Mouse (Mus musculus) limb, embryonic 15.5 days (tissue): ENCODE measurements around the gene Sort1. TPM values are rescaled to one million over a fixed set of nuclear protein-coding genes. Genes with fewer than 3 reads are reported as not detected.
A peak's percentile ranks its signal among the peaks of the same experiment; 100 is the strongest.

Source experiments
- ATAC-seq: fragments of 200-750 bp; cut with Nextera tagmentation; 2 replicates; pipeline ENCODE4 v1.8.0; 2017; ENCODE audit warnings: low read depth, moderate TSS enrichment; ENCODE audit not compliant: insufficient number of reproducible peaks, low FRiP score, low TSS enrichment
- H3K27ac ChIP-seq: fragments of 300-500 bp; sonication (generic); 2 replicates; pipeline ENCODE4 v1.5.1; 2015; ENCODE audit warnings: moderate library complexity, mild to moderate bottlenecking, inconsistent platforms
- H3K27me3 ChIP-seq: fragments of 300-500 bp; sonication (generic); 2 replicates; pipeline ENCODE4 v1.6.1; 2015; ENCODE audit warnings: inconsistent platforms
- H3K36me3 ChIP-seq: fragments of 300-500 bp; sonication (generic); 2 replicates; pipeline ENCODE4 v1.6.1; 2015; ENCODE audit warnings: inconsistent platforms
- H3K4me1 ChIP-seq: fragments of 300-500 bp; sonication (generic); 2 replicates; pipeline ENCODE4 v1.6.1; 2015; ENCODE audit warnings: inconsistent platforms
- H3K4me2 ChIP-seq: fragments of 300-500 bp; sonication (generic); 2 replicates; pipeline ENCODE4 v1.6.1; 2015; ENCODE audit warnings: mild to moderate bottlenecking, inconsistent platforms
- H3K4me3 ChIP-seq: fragments of 300-500 bp; sonication (generic); 2 replicates; pipeline ENCODE4 v1.5.1; 2015; ENCODE audit warnings: mild to moderate bottlenecking, inconsistent platforms
- H3K9ac ChIP-seq: fragments of 300-500 bp; sonication (generic); 2 replicates; pipeline ENCODE4 v1.6.1; 2015; ENCODE audit warnings: inconsistent platforms
- H3K9me3 ChIP-seq: fragments of 300-500 bp; sonication (generic); 2 replicates; pipeline ENCODE4 v1.6.1; 2016; ENCODE audit warnings: inconsistent platforms
- WGBS: fragments of 180-500 bp; shearing (Covaris S2); methylation state at CpG from one replicate; pipeline ENCODE4 v1.1.7; 2015; 5-methylcytosine and 5-hydroxymethylcytosine counted together
- polyA plus RNA-seq: library from polyadenylated mRNA; unstranded; fragments of >200 nt; fragmentation: Nextera tagmentation; extraction: Ambion mirVana; gene quantifications from 2 replicates; pipeline ENCODE4 v1.2.1, GENCODE M21; 2015

Gene Sort1
- polyA plus RNA-seq, 1 experiment from 2014 or later, result 12.8 TPM

DNA sequence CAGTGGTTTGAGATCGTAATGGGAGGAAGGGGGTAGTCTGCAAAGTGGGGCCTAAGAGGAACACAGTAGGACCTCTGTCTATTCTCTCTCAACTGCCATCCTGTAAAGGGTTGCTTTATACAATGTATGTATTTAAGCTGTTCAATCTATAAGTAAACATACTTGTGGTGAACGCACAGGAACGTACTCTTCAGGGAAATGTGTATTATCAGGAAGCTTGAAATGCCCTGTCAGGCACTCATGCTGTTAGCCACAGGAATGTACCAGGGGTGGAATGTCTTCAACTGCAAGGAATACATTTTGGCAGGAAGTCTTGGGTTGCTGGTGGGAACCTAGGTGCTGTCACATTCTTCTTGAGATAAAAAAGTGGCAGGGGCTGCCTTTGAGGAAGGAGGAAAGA, 88.8 kb downstream of the Sort1 start:
- H3K4me3 ChIP-seq, result no peak overlapping the region
- no peaks in the 10 kb centered on the region for H3K36me3 ChIP-seq
- no peaks in the 10 kb centered on the region for H3K27me3 ChIP-seq
- no peak overlapping the region for H3K27ac ChIP-seq
- no peak for ATAC-seq
- no peak overlapping the region for H3K4me2 ChIP-seq
- H3K4me1 ChIP-seq, result no peaks in the 10 kb centered on the region; the same call in 1 of the 2 replicates
- no peaks in the 10 kb centered on the region for H3K9me3 ChIP-seq
- 73% methylated on average over 3 of the region's 3 CpGs for WGBS
- no peak overlapping the region for H3K9ac ChIP-seq

DNA sequence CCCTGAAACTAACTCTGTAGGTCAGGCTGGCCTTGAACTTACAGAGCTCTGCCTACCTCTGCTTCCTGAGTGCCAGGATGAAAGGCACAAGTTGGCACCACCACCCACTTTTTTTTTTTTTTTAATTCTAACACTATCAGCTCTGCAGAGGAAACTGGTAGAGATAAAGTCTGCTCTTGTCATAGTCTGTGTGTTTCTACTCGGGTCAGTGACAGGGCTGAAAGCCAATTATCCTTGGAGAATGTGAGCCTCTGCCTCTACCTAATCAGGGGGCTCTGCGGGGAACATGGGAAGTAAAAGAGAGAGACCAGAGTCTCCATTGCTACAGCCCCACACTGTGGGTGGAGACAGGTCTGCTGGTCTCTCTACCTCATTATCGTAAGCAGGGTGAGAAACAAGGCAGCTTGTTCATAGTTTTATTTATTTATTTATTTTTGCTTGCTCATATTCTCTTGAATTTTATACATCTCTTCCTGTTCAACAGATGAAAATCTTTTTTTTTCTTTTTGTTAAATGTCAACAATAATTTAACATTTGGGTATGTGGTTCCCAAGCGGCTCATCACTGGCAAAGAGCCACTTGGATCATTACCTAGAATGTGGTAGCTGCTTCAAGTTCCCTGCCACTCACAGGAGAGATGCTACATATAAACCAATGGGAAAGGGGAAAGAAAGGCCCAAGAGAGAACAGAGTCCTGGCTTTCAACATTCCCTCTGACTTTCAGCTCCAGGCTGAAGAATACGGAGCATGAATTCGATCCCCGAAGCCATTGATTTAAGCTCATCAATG, 95.2 kb downstream of the Sort1 start:
- Histone ChIP-seq H3K9me3 (no peaks in the 10 kb centered on the region), H3K4me1 (peaks cover 12% of the 10 kb centered on the region), H3K4me3 (no peak overlapping the region), H3K36me3 (no peaks in the 10 kb centered on the region), H3K9ac (no peak overlapping the region), H3K27ac (no peak overlapping the region), H3K27me3 (no peaks in the 10 kb centered on the region), H3K4me2 (no peak overlapping the region)
- WGBS, result 78% methylated on average over 7 of the region's 7 CpGs
- no peak for ATAC-seq

DNA sequence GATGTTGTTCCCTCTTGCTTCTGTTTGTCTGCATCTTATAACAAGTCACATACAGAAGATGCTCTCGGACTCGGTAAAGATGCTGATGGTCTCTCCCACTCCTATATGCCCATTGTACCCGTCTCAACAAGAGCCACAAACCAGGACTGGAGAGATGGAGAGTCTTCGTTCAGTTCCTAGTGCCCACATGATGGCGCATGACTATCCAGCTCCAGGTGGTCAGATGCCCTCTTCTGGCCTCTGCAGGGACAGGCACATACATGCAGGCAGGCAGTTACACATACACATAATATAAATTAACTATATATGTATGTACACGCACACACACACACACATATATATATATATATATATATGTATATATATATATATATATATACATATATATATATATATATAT, 96.8 kb downstream of the Sort1 start:
- Histone ChIP-seq H3K4me3 (no peak overlapping the region), H3K27ac (no peak overlapping the region), H3K27me3 (no peaks in the 10 kb centered on the region), H3K4me1 (peaks cover 25% of the 10 kb centered on the region), H3K9ac (no peak overlapping the region), H3K4me2 (no peak overlapping the region), H3K9me3 (no peaks in the 10 kb centered on the region), H3K36me3 (0 out of 2 replicates have a peak, but pooled peaks cover 3% of the 10 kb centered on the region)
- 83% methylated on average over 6 of the region's 6 CpGs for WGBS
- ATAC-seq, result no peak

DNA sequence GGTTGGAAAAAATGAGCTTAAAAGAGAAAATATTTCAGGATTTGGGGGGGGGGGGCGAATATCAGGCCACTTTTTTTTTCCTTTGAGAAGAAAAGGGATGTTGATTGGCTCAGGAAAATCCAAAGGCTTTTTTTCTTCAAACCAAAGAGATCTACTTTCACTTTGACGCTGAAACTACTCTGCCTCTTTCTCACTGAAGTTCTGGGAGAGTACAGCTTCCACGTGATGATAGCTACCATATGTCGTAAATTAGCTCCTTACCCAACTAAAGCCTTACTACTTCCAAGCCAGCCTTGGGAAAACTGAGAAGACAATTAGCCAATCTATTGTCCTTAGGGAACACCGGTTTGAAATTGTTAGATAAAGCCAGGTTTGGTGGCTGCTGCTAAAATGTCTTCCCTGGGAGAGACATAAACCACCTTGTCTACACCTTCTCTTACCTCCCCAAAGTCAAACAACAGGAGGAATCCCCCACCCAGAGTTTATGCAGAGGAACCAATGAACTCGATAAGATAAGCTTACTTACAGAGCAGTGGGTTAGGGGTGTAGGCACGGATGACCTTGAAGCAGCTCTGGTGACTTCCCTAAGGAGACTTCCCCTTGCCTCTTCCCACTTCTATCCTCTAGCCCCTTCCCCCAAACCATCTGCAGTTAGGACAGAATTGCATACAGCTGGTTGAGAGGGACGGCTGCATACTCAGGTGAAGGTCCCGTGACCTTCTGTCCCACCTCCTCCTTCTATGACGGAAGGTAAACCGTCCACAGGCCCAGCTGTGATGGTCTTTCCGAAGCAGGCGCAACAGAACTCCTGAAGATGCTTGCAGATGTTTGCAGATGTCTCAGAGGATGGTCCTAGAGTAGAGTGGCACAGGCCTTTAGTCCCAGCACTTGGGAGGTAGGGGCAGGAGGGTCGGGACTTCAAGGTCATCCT, 98.3 kb downstream of the Sort1 start:
- Histone ChIP-seq H3K27ac (peak overlapping the region; percentile 50; the same call in 1 of the 2 replicates), H3K4me2 (peak overlapping the region; percentile 71; the same call in 1 of the 2 replicates), H3K4me1 (peaks cover 25% of the 10 kb centered on the region), H3K27me3 (no peaks in the 10 kb centered on the region), H3K9ac (no peak overlapping the region), H3K36me3 (0 out of 2 replicates have a peak, but pooled peaks cover 6% of the 10 kb centered on the region), H3K9me3 (no peaks in the 10 kb centered on the region), H3K4me3 (peak overlapping the region; percentile 11; the same call in 1 of the 2 replicates)
- ATAC-seq, result no peak
- 58% methylated on average over 13 of the region's 14 CpGs for WGBS

DNA sequence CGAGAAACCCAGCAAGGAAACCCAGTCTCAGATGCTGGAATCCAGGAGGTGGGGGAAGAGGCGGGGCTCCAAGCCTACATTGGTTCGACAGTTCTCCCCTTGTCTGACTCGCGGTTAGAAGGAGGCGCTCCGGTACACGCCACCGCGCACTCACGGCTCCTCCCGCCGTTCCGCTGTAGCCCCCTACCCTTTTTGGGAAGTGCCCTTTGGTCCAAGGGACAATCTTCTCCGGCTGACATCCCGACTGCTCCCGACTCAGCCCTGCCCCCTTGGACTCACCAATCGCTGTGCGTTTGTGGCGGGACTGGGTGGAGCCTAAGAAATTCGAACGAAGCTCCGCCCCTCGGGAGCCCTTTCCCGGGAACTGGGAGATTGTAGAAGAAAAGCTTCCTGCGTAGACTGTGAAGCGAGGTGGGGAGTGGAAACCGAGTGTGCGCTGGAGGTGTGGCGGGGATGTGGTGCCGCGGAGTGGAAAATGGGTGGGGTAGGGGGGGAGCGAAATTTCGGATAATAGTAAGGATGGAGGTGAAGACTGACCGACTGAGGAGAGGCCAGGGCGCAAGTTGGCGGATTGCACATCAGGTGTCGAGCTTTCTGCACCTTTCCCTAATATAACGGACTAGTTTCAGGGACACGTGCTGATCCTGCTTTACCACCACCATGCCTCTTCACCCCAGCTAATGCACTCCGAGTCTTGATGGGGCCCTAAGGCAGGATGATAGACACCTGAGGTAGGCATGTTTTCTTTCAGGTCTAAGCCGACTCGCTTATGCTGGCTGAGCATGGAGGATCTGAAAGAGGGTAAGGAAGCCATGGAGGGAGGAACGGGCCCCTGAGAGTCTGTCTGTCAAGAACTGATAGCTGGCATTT, 99.8 kb downstream of the Sort1 start, which contains the start of gene Psrc1:
TSS of gene Psrc1 (plus strand) at position 355 of the 870 bp plus-strand sequence.
- WGBS, result 1% methylated on average over 44 of the region's 44 CpGs
- peaks cover 9% of the 10 kb centered on the region; the same call in 1 of the 2 replicates for H3K36me3 ChIP-seq
- peak within 1 kb of the TSS; percentile 75; the same call in 1 of the 2 replicates for H3K27ac ChIP-seq
- H3K9ac ChIP-seq, result peak within 1 kb of the TSS; percentile 29; the same call in 1 of the 2 replicates
- peak within 1 kb of the TSS; percentile 71 for H3K4me2 ChIP-seq
- ATAC-seq, result peak; percentile 89
- H3K4me3 ChIP-seq, result peak within 1 kb of the TSS; percentile 72
- H3K27me3 ChIP-seq, result no peaks in the 10 kb centered on the region
- no peaks in the 10 kb centered on the region for H3K9me3 ChIP-seq
- H3K4me1 ChIP-seq, result peaks cover 27% of the 10 kb centered on the region

DNA sequence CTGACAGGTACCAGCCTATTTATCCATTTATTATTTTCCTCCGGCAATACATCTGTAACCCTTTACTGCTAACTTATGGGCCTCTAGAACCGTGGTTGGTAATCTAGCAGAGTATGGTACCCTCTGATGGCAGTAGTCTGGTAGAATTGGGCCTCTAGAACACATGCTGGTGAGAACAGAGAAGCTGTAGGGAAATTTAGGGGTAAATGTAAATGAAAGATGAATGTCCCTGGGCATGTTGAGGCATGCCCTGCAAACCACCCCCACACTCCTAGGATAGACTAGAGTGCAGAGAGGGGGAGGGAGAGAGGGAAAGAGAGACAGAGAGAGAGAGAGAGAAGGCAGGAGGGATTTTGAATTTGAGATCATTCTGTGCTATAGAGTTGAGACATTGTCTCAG, 100.5 kb downstream of the Sort1 start:
- Histone ChIP-seq H3K4me2 (peak overlapping the region; percentile 71), H3K9ac (no peak overlapping the region), H3K27ac (no peak overlapping the region), H3K36me3 (peaks cover 9% of the 10 kb centered on the region; the same call in 1 of the 2 replicates), H3K4me3 (peak overlapping the region; percentile 72), H3K27me3 (no peaks in the 10 kb centered on the region), H3K4me1 (peaks cover 32% of the 10 kb centered on the region), H3K9me3 (no peaks in the 10 kb centered on the region)
- ATAC-seq, result no peak
- WGBS, result 24% methylated on average over 2 of the region's 2 CpGs

DNA sequence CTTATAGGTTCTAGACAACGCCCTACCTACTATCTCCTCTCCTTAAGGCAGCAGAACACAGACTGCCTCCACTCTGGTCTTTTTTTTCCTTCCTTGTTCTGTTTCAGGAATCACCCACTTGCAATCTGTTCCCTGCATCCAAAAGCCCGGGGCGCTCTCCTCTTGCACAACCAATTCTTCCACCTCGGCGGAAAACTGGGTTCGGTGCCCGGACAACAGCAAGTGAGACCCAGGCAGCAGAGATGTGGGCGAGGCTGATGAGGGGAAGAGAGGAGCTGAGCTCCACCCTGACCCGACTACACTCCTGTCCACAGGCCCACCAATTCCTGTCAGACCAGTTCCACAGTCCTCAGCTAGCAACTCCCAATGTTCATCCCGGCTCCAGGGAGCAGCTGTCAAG, 102.3 kb downstream of the Sort1 start:
- H3K4me3 ChIP-seq, result no peak overlapping the region
- no peaks in the 10 kb centered on the region for H3K27me3 ChIP-seq
- H3K36me3 ChIP-seq, result peaks cover 9% of the 10 kb centered on the region; the same call in 1 of the 2 replicates
- H3K4me2 ChIP-seq, result no peak overlapping the region
- WGBS, result 81% methylated on average over 10 of the region's 10 CpGs
- no peak overlapping the region for H3K27ac ChIP-seq
- no peak overlapping the region for H3K9ac ChIP-seq
- no peak for ATAC-seq
- H3K4me1 ChIP-seq, result peaks cover 35% of the 10 kb centered on the region
- no peaks in the 10 kb centered on the region for H3K9me3 ChIP-seq

DNA sequence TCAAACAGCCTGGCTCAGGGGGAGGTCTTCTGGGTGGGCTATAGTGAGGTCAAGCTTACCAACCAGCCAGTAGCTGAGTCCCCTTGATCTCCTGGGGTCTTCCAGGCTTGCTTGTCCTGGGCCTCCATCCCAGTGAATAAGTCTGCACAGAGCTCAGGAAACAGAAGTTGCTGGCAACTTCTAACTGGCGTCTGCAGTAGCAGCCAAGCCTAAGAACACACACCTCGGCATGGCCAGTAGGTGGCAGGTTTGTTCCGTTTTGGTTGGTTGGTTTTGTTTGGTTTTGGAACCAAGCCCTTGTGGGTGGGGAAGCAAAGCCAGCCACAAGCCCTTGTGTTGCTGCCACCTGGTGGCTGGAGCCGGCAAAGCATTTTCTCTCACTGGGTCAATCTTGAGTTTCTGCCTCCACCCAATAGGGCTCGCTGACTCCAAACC, 105.2 kb downstream of the Sort1 start:
- Histone ChIP-seq H3K9me3 (no peaks in the 10 kb centered on the region), H3K9ac (0 out of 2 replicates have a peak overlapping the region, but pooled peaks have one; percentile 1), H3K27me3 (no peaks in the 10 kb centered on the region), H3K4me1 (peaks cover 32% of the 10 kb centered on the region), H3K4me3 (no peak overlapping the region), H3K4me2 (peak overlapping the region; percentile 33; the same call in 1 of the 2 replicates), H3K27ac (peak overlapping the region; percentile 68), H3K36me3 (peaks cover 13% of the 10 kb centered on the region; the same call in 1 of the 2 replicates)
- ATAC-seq, result peak; percentile 45; the same call in 1 of the 2 replicates
- WGBS, result under 1% methylated on average over 5 of the region's 5 CpGs

DNA sequence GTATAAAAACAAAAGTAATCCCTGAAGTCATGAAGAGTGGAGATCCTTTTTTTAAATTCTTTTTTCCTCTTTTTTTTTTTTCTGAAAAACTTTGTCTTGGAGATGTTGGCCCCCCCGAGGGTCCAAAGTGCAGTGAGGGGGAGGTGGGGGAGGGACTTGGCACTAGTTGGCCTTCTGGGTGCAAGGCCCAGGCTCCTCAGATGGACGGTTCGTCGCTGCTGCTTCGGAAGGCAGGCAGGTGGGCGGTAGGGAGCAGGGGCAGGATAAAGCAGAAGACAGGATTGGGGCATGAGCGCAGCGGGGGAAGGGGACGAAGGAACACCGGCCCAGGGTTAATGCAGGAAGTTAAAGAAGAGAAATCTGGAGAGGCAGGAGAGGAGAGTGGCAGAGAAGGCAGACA, 108.4 kb downstream of the Sort1 start:
- no peak overlapping the region for H3K9ac ChIP-seq

DNA sequence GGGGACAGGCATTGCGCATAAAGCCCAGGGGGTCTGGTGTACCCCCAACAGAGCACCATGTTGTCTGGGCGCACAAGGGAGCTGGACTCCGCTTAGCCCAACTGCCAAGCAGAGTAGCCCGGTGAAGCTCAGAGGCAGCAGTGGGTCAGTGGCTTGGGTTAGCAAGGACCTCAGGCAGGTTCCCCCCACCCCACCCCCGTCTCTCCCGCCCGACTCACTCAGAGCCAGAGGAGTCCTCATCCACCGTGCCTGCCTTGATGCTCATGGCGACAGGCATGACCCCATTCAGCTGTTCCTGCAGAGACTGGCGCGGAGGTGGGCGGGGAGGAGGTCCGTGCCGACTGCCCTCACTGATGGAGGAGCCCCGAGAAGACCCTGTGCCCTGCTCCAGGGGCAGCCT, 108.9 kb downstream of the Sort1 start:
- H3K27ac ChIP-seq, result no peak overlapping the region
- no peak overlapping the region for H3K9ac ChIP-seq
- no peak overlapping the region for H3K4me2 ChIP-seq
- no peaks in the 10 kb centered on the region for H3K27me3 ChIP-seq
- ATAC-seq, result no peak
- WGBS, result 50% methylated on average over 15 of the region's 15 CpGs
- peaks cover 19% of the 10 kb centered on the region for H3K4me1 ChIP-seq
- H3K36me3 ChIP-seq, result peaks cover 24% of the 10 kb centered on the region
- H3K9me3 ChIP-seq, result no peaks in the 10 kb centered on the region
- H3K4me3 ChIP-seq, result no peak overlapping the region

More for the DNA sequence above, 108.4 kb downstream of the Sort1 start:
- Histone ChIP-seq H3K4me2 (no peak overlapping the region), H3K4me1 (peaks cover 19% of the 10 kb centered on the region), H3K9me3 (no peaks in the 10 kb centered on the region), H3K27ac (no peak overlapping the region), H3K4me3 (no peak overlapping the region), H3K27me3 (no peaks in the 10 kb centered on the region), H3K36me3 (peaks cover 21% of the 10 kb centered on the region; the same call in 1 of the 2 replicates)
- WGBS, result 28% methylated on average over 10 of the region's 10 CpGs
- ATAC-seq, result no peak

DNA sequence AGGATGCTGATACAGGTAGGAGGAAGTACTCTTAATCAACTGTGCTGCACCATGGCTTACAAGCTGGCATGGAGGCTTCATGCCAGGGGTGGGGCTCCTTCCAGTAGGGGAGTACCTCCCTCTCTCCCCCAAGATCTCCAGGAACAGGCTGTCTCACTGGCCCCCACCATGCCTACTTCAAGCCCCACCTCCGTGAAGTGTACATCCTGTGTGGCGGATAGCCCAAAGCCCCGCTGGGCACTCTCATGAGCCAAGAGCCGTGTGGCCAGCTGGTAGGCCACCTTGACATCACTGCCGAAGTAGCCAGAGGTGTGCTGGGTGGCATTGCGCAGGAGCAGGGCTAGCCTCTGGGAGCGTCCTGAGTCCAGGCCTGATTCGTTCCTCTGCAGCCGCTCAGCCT, 114.4 kb downstream of the Sort1 start:
- Histone ChIP-seq H3K4me2 (no peak overlapping the region), H3K27ac (no peak overlapping the region), H3K4me3 (no peak overlapping the region), H3K27me3 (no peaks in the 10 kb centered on the region), H3K9ac (no peak overlapping the region), H3K9me3 (no peaks in the 10 kb centered on the region), H3K36me3 (peaks cover 57% of the 10 kb centered on the region), H3K4me1 (peaks cover 15% of the 10 kb centered on the region)
- 83% methylated on average over 9 of the region's 9 CpGs for WGBS
- ATAC-seq, result no peak
